ENCODE assay signal across 22 mouse cellular contexts in genomic region chr17:49996097-49996496, GRCm38 (mm10).
DNase-seq lines count a peak whose midpoint lies in the region; ATAC-seq and TF ChIP-seq lines count a peak whose summit lies in the region.
"Had no signal": no experiment of that assay in that cellular context is flagged by ENCODE, and none has a peak within 500 bp of the region (broad histone marks: within the 10 kb centered on the region; RNA-seq: fewer than 3 reads in every experiment).

No protein-coding gene starts in this region.

- TF ChIP-seq CTCF in gastrocnemius, adult 2 months (IDR thresholded peaks at IDR 0.05) = no peak

- intact Hi-C loops in gastrocnemius, adult 2 months (cut with DNase I) = loop anchor here (2.0 kb wide), 1 partner anchor 123 kb away; no protein-coding TSS in a partner anchor

- no peaks in the 10 kb centered on the region for H3K27me3 ChIP-seq in liver, embryonic 13.5 days
- no peaks in the 10 kb centered on the region for H3K27me3 ChIP-seq in limb, embryonic 12.5 days
- no peaks in the 10 kb centered on the region for H3K27me3 ChIP-seq in midbrain, embryonic 15.5 days (replicated peaks)
- H3K27me3 ChIP-seq: forebrain, embryonic 12.5 days; heart, embryonic 15.5 days; hindbrain, embryonic 13.5 days; midbrain, embryonic 13.5 days had no signal

- H3K9me3 ChIP-seq in liver, embryonic 13.5 days (replicated peaks) = no peaks in the 10 kb centered on the region
- no peaks in the 10 kb centered on the region for H3K9me3 ChIP-seq in limb, embryonic 12.5 days
- H3K9me3 ChIP-seq in midbrain, embryonic 15.5 days = no peaks in the 10 kb centered on the region
- H3K9me3 ChIP-seq: heart, embryonic 15.5 days; hindbrain, embryonic 13.5 days; midbrain, embryonic 13.5 days had no signal

- no peak overlapping the region for H3K9ac ChIP-seq in liver, embryonic 13.5 days
- H3K9ac ChIP-seq in limb, embryonic 12.5 days (replicated peaks) = no peak overlapping the region
- H3K9ac ChIP-seq in midbrain, embryonic 15.5 days = no peak overlapping the region
- H3K9ac ChIP-seq: forebrain, embryonic 12.5 days; heart, embryonic 15.5 days; hindbrain, embryonic 13.5 days; liver, embryonic 14.5 days; midbrain, embryonic 13.5 days had no signal

- H3K4me3 ChIP-seq in gastrocnemius, adult 2 months = no peak overlapping the region
- H3K4me3 ChIP-seq in liver, embryonic 13.5 days (replicated peaks) = no peak overlapping the region
- H3K4me3 ChIP-seq in limb, embryonic 12.5 days (replicated peaks) = no peak overlapping the region
- no peak overlapping the region for H3K4me3 ChIP-seq in midbrain, embryonic 15.5 days
- H3K4me3 ChIP-seq: erythroblast, embryonic 14.5 days; forebrain, embryonic 12.5 days; heart, embryonic 15.5 days; hindbrain, embryonic 13.5 days; midbrain, embryonic 13.5 days had no signal

- H3K27ac ChIP-seq in gastrocnemius, adult 2 months = peak overlapping the region; percentile 86
- H3K27ac ChIP-seq in liver, embryonic 13.5 days = peak overlapping the region; percentile 6
- peak overlapping the region; percentile 9; the same call in 1 of the 2 replicates for H3K27ac ChIP-seq in limb, embryonic 12.5 days
- no peak overlapping the region for H3K27ac ChIP-seq in midbrain, embryonic 15.5 days
- H3K27ac ChIP-seq: forebrain, embryonic 12.5 days; heart, embryonic 15.5 days; hindbrain, embryonic 13.5 days; liver, embryonic 14.5 days; macrophage; midbrain, embryonic 13.5 days had no signal

- H3K4me2 ChIP-seq in liver, embryonic 13.5 days = no peak overlapping the region
- H3K4me2 ChIP-seq in limb, embryonic 12.5 days = no peak overlapping the region
- no peak overlapping the region for H3K4me2 ChIP-seq in midbrain, embryonic 15.5 days
- H3K4me2 ChIP-seq: forebrain, embryonic 12.5 days; heart, embryonic 15.5 days; hindbrain, embryonic 13.5 days; midbrain, embryonic 13.5 days had no signal

- DNase-seq in gastrocnemius, adult 2 months = no peak
- DNase-seq in gastrocnemius, postnatal 4 days (ENCODE audit: low spot score in 2 of 2) = no peak
- no peak for DNase-seq in liver, embryonic 13.5 days
- DNase-seq in liver = no peak
- no peak for DNase-seq in layer of hippocampus, postnatal 10 days (ENCODE audit: low spot score in 2 of 2)
- DNase-seq: adrenal gland, postnatal 10 days; cerebellum, adult 11-12 months; cerebellum, adult 9-11 months; heart, postnatal 36 days; kidney, adult 18-20 months; retina, postnatal 1 day; right cerebral cortex, postnatal 14 days had no signal

- WGBS in liver, embryonic 13.5 days (ENCODE audit: insufficient replicate concordance) = 75% methylated on average over 6 of the region's 6 CpGs
- 58% methylated on average over 6 of the region's 6 CpGs for WGBS in limb, embryonic 12.5 days
- 94% methylated on average over 6 of the region's 6 CpGs for WGBS in midbrain, embryonic 15.5 days

- 0 out of 2 replicates have a peak, but pooled peaks cover 9% of the 10 kb centered on the region for H3K36me3 ChIP-seq in liver, embryonic 13.5 days
- H3K36me3 ChIP-seq in limb, embryonic 12.5 days = no peaks in the 10 kb centered on the region
- no peaks in the 10 kb centered on the region for H3K36me3 ChIP-seq in midbrain, embryonic 15.5 days (replicated peaks)
- H3K36me3 ChIP-seq: forebrain, embryonic 12.5 days; G1E; midbrain, embryonic 13.5 days had no signal

- no peak for ATAC-seq in liver, embryonic 13.5 days (ENCODE audit: low read depth)
- no peak for ATAC-seq in limb, embryonic 12.5 days (ENCODE audit: insufficient number of reproducible peaks, insufficient read depth, low FRiP score, low TSS enrichment, low read depth)
- ATAC-seq in midbrain, embryonic 15.5 days (replicated peaks) = no peak
- ATAC-seq: midbrain, embryonic 13.5 days had no signal

- H3K4me1 ChIP-seq in liver, embryonic 13.5 days (replicated peaks) = 0 out of 2 replicates have a peak, but pooled peaks cover 4% of the 10 kb centered on the region
- H3K4me1 ChIP-seq in limb, embryonic 12.5 days (replicated peaks) = peaks cover 20% of the 10 kb centered on the region
- H3K4me1 ChIP-seq in midbrain, embryonic 15.5 days = no peaks in the 10 kb centered on the region
- H3K4me1 ChIP-seq: forebrain, embryonic 12.5 days; hindbrain, embryonic 13.5 days; midbrain, embryonic 13.5 days had no signal
